Mouse (Mus musculus): ENCODE measurements around the gene Samd8. TPM values are rescaled to one million over a fixed set of nuclear protein-coding genes. Genes with fewer than 3 reads are reported as not detected.

Samd8 gene
- polyA plus RNA-seq, 1 experiment from 2014 or later, result 7.1 TPM

DNA sequence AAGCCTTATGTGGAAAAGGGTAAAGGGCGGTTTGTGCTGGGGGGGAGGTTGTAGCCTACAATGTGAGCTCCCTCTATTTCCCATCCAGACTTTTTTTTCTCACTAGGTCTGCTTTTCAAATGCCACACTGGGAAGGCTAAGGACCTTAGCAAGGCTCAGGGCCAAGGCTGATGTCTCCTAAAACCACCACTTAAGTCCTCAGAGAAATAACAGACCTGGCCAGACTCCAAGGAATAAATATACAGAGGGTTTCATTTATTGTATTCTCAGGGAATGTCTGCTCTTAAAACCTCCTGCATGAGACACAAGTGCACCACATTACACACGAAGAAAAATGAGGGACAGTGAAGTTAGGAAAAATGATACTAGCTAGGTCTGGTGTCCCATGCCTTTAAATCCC, 39.1 kb upstream of the Samd8 start:
- DNase-seq (ENCODE audit: low spot score) (no peak), ATAC-seq (no peak)
- Histone ChIP-seq H3K27me3 (replicated peaks; ENCODE audit: insufficient read depth, low read length) (no peaks in the 10 kb centered on the region), H3K36me3 (ENCODE audit: insufficient read depth, low read length) (no peaks in the 10 kb centered on the region), H3K9me3 (ENCODE audit: low read length) (no peaks in the 10 kb centered on the region), H3K4me3 (ENCODE audit: low read depth, low read length) (no peak overlapping the region), H3K4me2 (replicated peaks; ENCODE audit: low read depth, low read length) (no peak overlapping the region), H3K4me1 (ENCODE audit: insufficient read depth, low read depth, low read length) (0 out of 2 replicates have a peak, but pooled peaks cover 4% of the 10 kb centered on the region), H3K27ac (ENCODE audit: low read length) (no peak overlapping the region), H3K9ac (replicated peaks; ENCODE audit: low read depth) (no peak overlapping the region)
- 56% methylated on average over 2 of the region's 2 CpGs for WGBS
- TF ChIP-seq CTCF (IDR thresholded peaks at IDR 0.05) (no peak), EP300 (IDR thresholded peaks at IDR 0.05) (no peak)

DNA sequence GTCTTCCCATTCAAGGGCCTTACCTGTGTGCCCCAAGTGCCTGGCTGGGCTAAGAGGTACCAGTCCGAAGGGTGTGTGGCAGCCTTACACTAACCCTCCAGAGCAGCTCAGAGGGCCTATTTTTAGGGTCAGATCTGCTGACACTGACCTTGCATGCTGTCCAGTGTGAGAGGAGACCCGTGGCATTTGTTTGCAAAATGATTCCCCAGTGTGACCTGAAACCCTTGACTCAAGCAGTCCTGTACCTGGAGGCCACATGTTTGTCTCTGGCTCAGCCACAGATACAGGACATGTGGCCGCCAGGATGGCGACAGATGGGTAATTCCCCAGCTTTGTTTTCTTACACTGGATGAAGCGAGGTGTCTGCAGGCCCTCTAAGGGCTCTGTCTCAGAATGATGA, 35.8 kb upstream of the Samd8 start, which contains the start of gene Dupd1:
Gene Dupd1 (minus strand): TSS at position 91 of the 400 bp plus-strand sequence.
- no peaks in the 10 kb centered on the region for H3K4me1 ChIP-seq (ENCODE audit: insufficient read depth, low read depth, low read length)
- ATAC-seq (no peak), DNase-seq (ENCODE audit: low spot score) (no peak)
- no peaks in the 10 kb centered on the region for H3K27me3 ChIP-seq (replicated peaks; ENCODE audit: insufficient read depth, low read length)
- H3K27ac ChIP-seq (ENCODE audit: low read length), result no peak within 1 kb of the TSS
- TF ChIP-seq EP300 (IDR thresholded peaks at IDR 0.05) (no peak), CTCF (IDR thresholded peaks at IDR 0.05) (no peak)
- no peaks in the 10 kb centered on the region for H3K9me3 ChIP-seq (ENCODE audit: low read length)
- 69% methylated on average over 5 of the region's 5 CpGs for WGBS
- no peak within 1 kb of the TSS for H3K4me2 ChIP-seq (replicated peaks; ENCODE audit: low read depth, low read length)
- no peak within 1 kb of the TSS for H3K4me3 ChIP-seq (ENCODE audit: low read depth, low read length)
- no peaks in the 10 kb centered on the region for H3K36me3 ChIP-seq (ENCODE audit: insufficient read depth, low read length)
- no peak within 1 kb of the TSS for H3K9ac ChIP-seq (replicated peaks; ENCODE audit: low read depth)

DNA sequence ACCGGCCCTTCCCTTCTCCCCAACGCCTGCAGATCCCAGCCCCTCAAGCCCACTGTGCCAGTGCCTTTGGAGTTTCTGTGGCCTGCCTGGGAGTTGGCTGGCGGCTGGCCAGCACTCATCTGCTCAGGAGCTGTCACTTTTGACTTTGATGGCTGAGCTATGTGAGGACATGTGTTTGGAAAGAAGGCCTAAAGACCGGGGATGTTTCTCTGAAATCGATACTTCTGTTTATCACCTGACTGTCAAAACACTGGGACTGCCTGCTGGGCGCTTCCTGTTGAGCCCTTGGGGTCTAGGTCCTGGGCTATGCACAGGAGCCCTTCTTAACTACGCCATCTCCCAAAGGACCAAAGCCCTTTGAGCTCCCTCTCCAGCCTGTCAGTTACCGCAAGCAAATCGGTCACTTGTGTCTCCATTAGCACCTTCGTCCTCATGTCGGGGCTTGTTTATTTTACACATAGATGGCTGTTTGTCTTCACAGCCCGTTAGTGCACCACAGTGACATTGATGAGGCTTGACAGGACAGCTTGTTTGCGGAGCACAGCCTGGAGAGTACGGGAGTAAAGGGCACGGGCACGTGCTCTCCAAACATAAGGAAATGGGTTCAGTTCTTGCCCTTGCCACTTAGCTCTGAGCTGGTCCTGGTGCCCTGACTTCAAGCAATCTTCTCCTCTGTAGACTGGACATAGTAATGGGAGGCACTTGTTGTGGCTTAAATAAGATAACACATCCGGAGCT, 30.5 kb upstream of the Samd8 start:
- WGBS, result 20% methylated on average over 17 of the region's 17 CpGs
- Histone ChIP-seq H3K9me3 (ENCODE audit: low read length) (no peaks in the 10 kb centered on the region), H3K9ac (replicated peaks; ENCODE audit: low read depth) (no peak overlapping the region), H3K27ac (ENCODE audit: low read length) (no peak overlapping the region), H3K4me3 (ENCODE audit: low read depth, low read length) (no peak overlapping the region), H3K4me1 (ENCODE audit: insufficient read depth, low read depth, low read length) (no peaks in the 10 kb centered on the region), H3K36me3 (ENCODE audit: insufficient read depth, low read length) (no peaks in the 10 kb centered on the region), H3K27me3 (replicated peaks; ENCODE audit: insufficient read depth, low read length) (no peaks in the 10 kb centered on the region), H3K4me2 (replicated peaks; ENCODE audit: low read depth, low read length) (no peak overlapping the region)
- DNase-seq (ENCODE audit: low spot score) (no peak), ATAC-seq (no peak)
- TF ChIP-seq CTCF (IDR thresholded peaks at IDR 0.05), result no peak
- TF ChIP-seq EP300 (IDR thresholded peaks at IDR 0.05), result no peak

DNA sequence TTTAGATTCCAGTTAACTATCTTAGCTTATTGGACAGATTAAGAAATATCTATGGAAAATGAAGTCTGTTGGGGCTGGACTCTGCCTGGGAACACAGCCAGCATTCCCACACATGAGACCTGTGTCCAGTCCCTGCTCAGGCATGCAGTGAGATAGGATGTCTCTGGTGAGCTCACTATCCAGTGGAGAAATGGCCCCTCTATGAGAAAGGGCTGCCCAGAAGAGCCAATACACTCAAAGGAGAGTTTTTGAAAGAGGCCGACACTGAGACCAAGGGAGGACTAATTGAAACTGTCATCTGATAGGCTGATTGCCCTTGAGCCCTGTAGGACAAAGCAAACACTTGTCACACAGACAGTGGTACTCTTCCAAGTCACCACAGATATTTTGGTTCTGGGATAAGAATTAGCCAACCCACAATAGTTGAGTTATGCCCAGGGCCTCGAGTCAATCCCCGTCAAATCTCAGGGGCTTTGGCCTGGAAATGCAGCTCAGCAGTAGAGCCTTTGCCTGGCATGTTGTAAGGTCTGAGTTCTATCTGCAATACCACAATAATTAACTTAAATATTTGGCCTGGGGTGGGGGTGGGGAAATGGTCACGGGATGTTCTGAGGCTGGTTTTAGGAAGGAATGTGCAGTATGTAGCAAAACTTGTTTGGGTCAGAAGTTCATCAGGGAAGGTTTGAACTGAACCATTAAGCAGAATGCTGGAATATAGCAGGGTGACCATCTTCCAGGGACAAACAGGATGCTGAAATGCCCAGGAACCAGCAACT, 29.7 kb upstream of the Samd8 start:
- H3K4me2 ChIP-seq (replicated peaks; ENCODE audit: low read depth, low read length), result no peak overlapping the region
- H3K9ac ChIP-seq (replicated peaks; ENCODE audit: low read depth), result no peak overlapping the region
- no peaks in the 10 kb centered on the region for H3K36me3 ChIP-seq (ENCODE audit: insufficient read depth, low read length)
- H3K4me3 ChIP-seq (ENCODE audit: low read depth, low read length), result no peak overlapping the region
- no peaks in the 10 kb centered on the region for H3K4me1 ChIP-seq (ENCODE audit: insufficient read depth, low read depth, low read length)
- no peak for TF ChIP-seq CTCF (IDR thresholded peaks at IDR 0.05)
- TF ChIP-seq EP300 (IDR thresholded peaks at IDR 0.05), result no peak
- ATAC-seq, result no peak
- no peak overlapping the region for H3K27ac ChIP-seq (ENCODE audit: low read length)
- no peak for DNase-seq (ENCODE audit: low spot score)
- 69% methylated on average over 4 of the region's 4 CpGs for WGBS
- no peaks in the 10 kb centered on the region for H3K27me3 ChIP-seq (replicated peaks; ENCODE audit: insufficient read depth, low read length)
- H3K9me3 ChIP-seq (ENCODE audit: low read length), result no peaks in the 10 kb centered on the region

DNA sequence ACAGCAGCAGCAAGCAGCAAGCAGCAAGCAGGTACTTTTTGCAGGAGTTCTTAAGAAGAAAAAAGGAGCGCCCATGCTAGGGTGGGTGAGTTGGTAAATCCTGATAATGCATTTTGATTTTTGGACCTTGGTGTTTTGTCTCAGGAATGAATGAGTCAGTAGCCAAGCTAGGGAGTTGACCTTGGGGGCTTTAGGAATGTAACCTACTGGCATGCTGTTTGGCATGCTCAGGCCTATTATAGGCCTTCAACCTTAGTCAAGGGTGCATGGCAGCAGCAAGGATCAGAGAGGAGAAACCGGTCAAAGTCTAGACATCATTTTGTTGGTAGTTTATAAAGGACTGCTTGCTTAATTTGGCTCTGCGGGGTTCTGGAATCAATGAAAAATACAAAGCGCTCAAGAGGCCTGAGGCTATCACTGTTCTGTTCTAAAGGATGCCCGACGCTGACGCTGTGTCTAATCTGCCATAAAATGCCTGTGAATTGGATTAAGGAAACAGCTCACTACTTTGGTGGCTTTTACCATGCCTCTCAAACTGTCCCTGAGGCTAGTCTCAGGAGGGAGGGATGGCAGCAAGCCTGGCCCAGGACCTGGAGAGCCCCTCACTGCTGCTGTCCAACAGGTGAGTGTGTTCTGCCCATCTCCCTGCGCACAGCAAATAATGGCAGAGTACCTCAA, 28.2 kb upstream of the Samd8 start:
- H3K9me3 ChIP-seq (ENCODE audit: low read length), result no peaks in the 10 kb centered on the region
- WGBS, result 93% methylated on average over 8 of the region's 8 CpGs
- TF ChIP-seq EP300 (IDR thresholded peaks at IDR 0.05) (no peak), CTCF (IDR thresholded peaks at IDR 0.05) (no peak)
- ATAC-seq, result no peak
- no peak overlapping the region for H3K27ac ChIP-seq (ENCODE audit: low read length)
- no peaks in the 10 kb centered on the region for H3K27me3 ChIP-seq (replicated peaks; ENCODE audit: insufficient read depth, low read length)
- no peaks in the 10 kb centered on the region for H3K36me3 ChIP-seq (ENCODE audit: insufficient read depth, low read length)
- H3K4me2 ChIP-seq (replicated peaks; ENCODE audit: low read depth, low read length), result no peak overlapping the region
- DNase-seq (ENCODE audit: low spot score), result no peak
- H3K4me3 ChIP-seq (ENCODE audit: low read depth, low read length), result no peak overlapping the region
- H3K9ac ChIP-seq (replicated peaks; ENCODE audit: low read depth), result no peak overlapping the region
- H3K4me1 ChIP-seq (ENCODE audit: insufficient read depth, low read depth, low read length), result no peaks in the 10 kb centered on the region

DNA sequence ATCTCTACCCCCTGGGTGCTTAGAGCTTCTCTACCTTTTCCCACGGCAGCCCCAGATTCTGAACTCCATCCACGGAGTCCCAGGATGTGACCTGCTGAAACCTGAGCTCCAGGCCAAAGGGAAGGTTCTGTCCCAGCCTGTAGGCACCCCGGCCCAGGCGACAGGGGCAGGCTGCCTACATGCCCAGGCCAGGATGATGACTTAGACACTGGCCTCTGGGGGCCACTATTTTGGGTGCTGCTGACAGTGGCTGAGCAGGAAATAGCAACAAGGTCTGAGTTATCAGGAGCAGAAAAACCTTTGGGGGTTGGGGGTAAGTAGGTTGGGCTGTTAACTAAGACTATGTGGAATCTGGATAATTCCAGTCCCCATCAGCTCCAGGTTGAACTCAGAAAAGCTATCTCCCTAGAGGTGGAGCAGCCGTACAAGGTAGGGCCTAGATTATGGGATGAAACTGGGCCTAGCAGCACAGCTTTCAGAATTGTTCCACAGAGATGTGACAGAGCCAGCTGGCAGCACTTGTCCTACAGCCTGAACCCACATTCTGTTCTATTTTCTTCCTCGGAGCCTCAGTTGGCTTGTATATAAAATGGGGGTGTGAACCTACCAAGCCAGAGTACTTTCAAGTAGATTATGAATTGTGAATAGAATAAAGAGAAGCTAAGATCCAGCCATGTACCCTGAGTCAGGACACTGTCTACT, 21.1 kb upstream of the Samd8 start:
- ATAC-seq, result no peak
- TF ChIP-seq CTCF (IDR thresholded peaks at IDR 0.05) (no peak), EP300 (IDR thresholded peaks at IDR 0.05) (no peak)
- Histone ChIP-seq H3K4me2 (replicated peaks; ENCODE audit: low read depth, low read length) (no peak overlapping the region), H3K36me3 (ENCODE audit: insufficient read depth, low read length) (no peaks in the 10 kb centered on the region), H3K4me3 (ENCODE audit: low read depth, low read length) (no peak overlapping the region), H3K9me3 (ENCODE audit: low read length) (no peaks in the 10 kb centered on the region), H3K9ac (replicated peaks; ENCODE audit: low read depth) (no peak overlapping the region), H3K27ac (ENCODE audit: low read length) (no peak overlapping the region), H3K4me1 (ENCODE audit: insufficient read depth, low read depth, low read length) (no peaks in the 10 kb centered on the region), H3K27me3 (replicated peaks; ENCODE audit: insufficient read depth, low read length) (no peaks in the 10 kb centered on the region)
- DNase-seq (ENCODE audit: low spot score), result no peak
- WGBS, result 78% methylated on average over 6 of the region's 6 CpGs
